Mouse (Mus musculus) c-Kit-positive CD71-positive TER-119-negative erythroid progenitor cells, embryonic 14.5 days (primary cell): ENCODE data around the gene Fgf23.
A peak's percentile ranks its signal among the peaks of the same experiment; 100 is the strongest.

Source experiments
- DNase-seq: peaks from one replicate; pipeline ENCODE4 v3.0.0-alpha.2; 2013; ENCODE audit warnings: low read depth

Gene Fgf23

GRCm38 (mm10) chr6:127072817-127073216 lies at the start of gene Fgf23:
Gene Fgf23 (plus strand): TSS chr6:127072902.
- no peak for DNase-seq

- DNase-seq: no peak
Observed at GRCm38 (mm10) chr6:127024836-127025235, 47.9 kb upstream of the Fgf23 start.

- DNase-seq: peak; percentile 10
Observed at GRCm38 (mm10) chr6:127034760-127035159, 37.9 kb upstream of the Fgf23 start.

- DNase-seq: no peak
Observed at GRCm38 (mm10) chr6:127044909-127045308, 27.8 kb upstream of the Fgf23 start.

GRCm38 (mm10) chr6:127050847-127051246 lies 21.9 kb upstream of the Fgf23 start:
- DNase-seq: no peak

GRCm38 (mm10) chr6:127056990-127057588 lies 15.6 kb upstream of the Fgf23 start:
- no peak for DNase-seq

- DNase-seq: no peak
Observed at GRCm38 (mm10) chr6:127059975-127060374, 12.7 kb upstream of the Fgf23 start.

- DNase-seq: no peak
Observed at GRCm38 (mm10) chr6:127063915-127064314, 8.8 kb upstream of the Fgf23 start.

GRCm38 (mm10) chr6:127064815-127065214 lies 7.9 kb upstream of the Fgf23 start:
- DNase-seq: no peak

GRCm38 (mm10) chr6:127079867-127080731 lies 7.4 kb downstream of the Fgf23 start:
- DNase-seq: no peak

- DNase-seq: no peak
Observed at GRCm38 (mm10) chr6:127081820-127082219, 9.1 kb downstream of the Fgf23 start.

- peak; percentile 59 for DNase-seq
Observed at GRCm38 (mm10) chr6:127086739-127087138, 14.0 kb downstream of the Fgf23 start.

- no peak for DNase-seq
Observed at GRCm38 (mm10) chr6:127094565-127094964, 21.9 kb downstream of the Fgf23 start.

- DNase-seq: no peak
Observed at GRCm38 (mm10) chr6:127103506-127104275, 31.0 kb downstream of the Fgf23 start.

GRCm38 (mm10) chr6:127104396-127105029 lies 31.8 kb downstream of the Fgf23 start:
- no peak for DNase-seq

GRCm38 (mm10) chr6:127105107-127105506 lies 32.4 kb downstream of the Fgf23 start:
- DNase-seq: peak; percentile 20

- no peak for DNase-seq
Observed at GRCm38 (mm10) chr6:127106189-127106588, 33.5 kb downstream of the Fgf23 start.

- DNase-seq: no peak
Observed at GRCm38 (mm10) chr6:127106726-127107125, 34.0 kb downstream of the Fgf23 start.

- no peak for DNase-seq
Observed at GRCm38 (mm10) chr6:127107413-127107812, 34.7 kb downstream of the Fgf23 start.

- no peak for DNase-seq
Observed at GRCm38 (mm10) chr6:127108368-127109060, 35.8 kb downstream of the Fgf23 start.

GRCm38 (mm10) chr6:127109402-127109930 lies 36.8 kb downstream of the Fgf23 start, which contains the start of gene Tigar:
Gene Tigar (minus strand): TSS chr6:127109557.
- DNase-seq: peak; percentile 66
